Mouse (Mus musculus) cerebellum, adult 2 months (tissue): ENCODE results near the gene Psma4.

Source experiments
- CTCF ChIP-seq: fragments of 200-500 bp; IDR thresholded peaks from 2 replicates; pipeline ENCODE4 v1.5.1; 2011; ENCODE audit warnings: low read depth, mild to moderate bottlenecking, control low read depth, low read length, moderate library complexity, borderline replicate concordance; ENCODE audit not compliant: insufficient read depth
- POLR2A ChIP-seq: fragments of 200-500 bp; IDR thresholded peaks from 2 replicates; pipeline ENCODE4 v1.6.1; 2011; ENCODE audit warnings: low read length, control low read depth, borderline replicate concordance; ENCODE audit not compliant: insufficient read depth

DNA sequence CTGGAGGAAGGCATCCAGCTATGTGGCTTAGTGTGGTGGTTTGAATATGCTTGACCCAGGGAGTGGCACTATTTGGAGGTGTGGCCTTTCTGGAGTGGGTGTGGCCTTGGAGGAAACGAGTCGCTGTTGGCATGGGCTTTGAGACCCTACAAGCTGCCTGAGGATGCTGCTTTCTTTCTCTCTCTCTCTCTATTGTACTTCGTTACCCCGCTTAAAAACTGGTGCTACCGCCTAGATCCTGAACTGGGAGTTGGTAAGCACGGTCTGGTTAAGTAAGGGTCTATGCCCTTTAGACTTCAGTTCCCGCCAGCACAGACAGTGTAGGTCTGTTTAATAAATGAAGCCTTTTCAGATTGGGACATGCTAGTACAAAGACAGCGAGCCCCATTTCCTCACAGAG lies 34.2 kb upstream of the Psma4 start:
- no peak for TF ChIP-seq CTCF
- TF ChIP-seq POLR2A = no peak
